Mouse (Mus musculus): ENCODE data around the gene Eva1b. TPM values are rescaled to one million over a fixed set of nuclear protein-coding genes. Genes with fewer than 3 reads are reported as not detected.
A peak's percentile ranks its signal among the peaks of the same experiment; 100 is the strongest.
"Not testable (repeated sequence)": the region's sequence is repeated elsewhere in the genome, so short reads cannot be mapped to it uniquely, and the experiment has no call there.

The Eva1b gene
- polyA plus RNA-seq, 1 experiment from 2014 or later = 97.8 TPM

DNA sequence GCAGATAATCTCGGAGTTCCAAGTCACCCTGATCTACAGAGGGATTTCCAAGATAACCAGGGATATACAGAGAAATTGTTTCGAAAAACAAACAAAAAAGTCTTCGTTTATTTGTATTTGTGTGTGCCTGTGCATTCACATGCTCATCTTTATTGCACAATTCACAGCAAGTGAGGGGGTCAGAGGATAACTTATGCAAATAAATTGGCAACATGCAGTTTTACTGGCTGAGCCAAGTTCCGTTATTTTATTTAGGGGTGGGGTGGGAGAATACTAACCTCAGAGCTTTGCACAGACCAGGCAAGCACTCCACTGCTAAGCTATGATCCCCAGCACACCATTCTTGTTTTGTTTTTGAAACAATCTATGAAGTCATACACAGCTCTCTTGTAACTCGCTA, 26.3 kb downstream of the Eva1b start:
- Histone ChIP-seq H3K27ac (ENCODE audit: low read depth) (no peak overlapping the region), H3K4me2 (no peak overlapping the region), H3K4me1 (ENCODE audit: insufficient read depth) (no peaks in the 10 kb centered on the region), H3K36me3 (ENCODE audit: insufficient read depth) (peaks cover 94% of the 10 kb centered on the region), H3K27me3 (ENCODE audit: insufficient read depth, low read length) (no peaks in the 10 kb centered on the region), H3K9ac (no peak overlapping the region), H3K4me3 (ENCODE audit: low read depth, low read length) (no peak overlapping the region), H3K9me3 (ENCODE audit: low read depth, low read length) (no peaks in the 10 kb centered on the region)
- DNase-seq (no peak), ATAC-seq (ENCODE audit: insufficient read depth) (no peak)
- WGBS = 87% methylated on average over 5 of the region's 5 CpGs
- no peak for TF ChIP-seq CTCF (IDR thresholded peaks at IDR 0.05; ENCODE audit: low read depth)

DNA sequence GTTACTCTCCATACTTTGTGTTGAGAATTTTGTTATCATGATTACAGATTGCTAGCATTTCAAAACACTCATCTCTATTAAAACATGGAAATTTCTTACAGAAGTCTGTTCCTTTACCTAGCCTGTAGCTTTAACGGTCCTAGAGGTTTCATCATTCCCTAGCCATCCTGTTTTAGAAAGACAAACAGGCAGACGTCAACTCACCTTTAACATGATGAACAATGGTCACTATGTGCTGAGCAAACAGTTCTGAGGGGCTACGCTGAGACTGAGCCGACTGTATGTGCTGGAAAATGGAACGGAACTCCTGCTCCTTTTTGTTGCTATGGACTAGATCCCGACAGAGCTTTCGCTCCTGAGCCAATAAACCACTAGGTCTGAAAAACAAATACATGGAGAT, 28.4 kb downstream of the Eva1b start:
- not testable (repeated sequence) for H3K4me2 ChIP-seq; H3K27me3 ChIP-seq (ENCODE audit: insufficient read depth, low read length); H3K9me3 ChIP-seq (ENCODE audit: low read depth, low read length); DNase-seq; H3K4me1 ChIP-seq (ENCODE audit: insufficient read depth); ATAC-seq (ENCODE audit: insufficient read depth); H3K9ac ChIP-seq; H3K4me3 ChIP-seq (ENCODE audit: low read depth, low read length); H3K27ac ChIP-seq (ENCODE audit: low read depth)
- WGBS = 72% methylated on average over 7 of the region's 7 CpGs
- H3K36me3 ChIP-seq (ENCODE audit: insufficient read depth) = peaks cover 94% of the 10 kb centered on the region

DNA sequence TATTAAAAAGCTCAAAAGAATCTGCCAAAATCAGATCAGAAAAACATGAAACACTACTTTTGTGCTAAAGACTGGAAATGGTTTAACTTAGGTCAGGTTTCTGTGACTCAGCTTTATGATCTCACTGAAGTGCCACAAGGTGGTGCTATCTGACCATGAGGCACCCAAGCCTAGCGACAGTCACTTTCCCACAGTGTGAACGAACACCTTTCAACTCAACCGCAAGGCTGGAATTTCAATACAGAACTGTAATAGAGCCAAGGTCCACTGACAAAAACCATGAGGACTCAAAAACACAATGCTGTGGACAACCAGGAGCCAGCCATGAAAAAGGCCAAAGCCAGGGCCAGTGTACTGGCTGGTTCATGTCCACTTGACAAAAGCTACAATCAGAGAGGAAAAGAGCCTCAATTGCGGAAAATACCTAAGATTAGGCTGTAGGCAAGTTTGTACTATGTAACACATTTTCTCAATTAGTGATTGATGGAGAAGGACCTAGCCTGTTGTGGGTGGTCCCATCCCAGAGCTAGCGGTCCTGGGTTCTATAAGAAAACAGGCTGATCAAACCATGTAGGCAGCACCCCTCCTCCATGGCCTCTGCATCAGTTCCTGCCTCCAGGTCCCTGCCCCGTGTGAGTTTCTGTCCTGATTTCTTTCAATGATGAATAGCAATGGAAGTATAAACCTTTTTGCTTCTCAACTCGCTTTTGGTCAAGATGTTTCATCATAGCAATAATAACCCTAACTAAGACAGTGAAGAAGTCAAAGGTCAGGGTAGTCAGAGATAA, 33.8 kb downstream of the Eva1b start:
- WGBS = 50% methylated on average over 7 of the region's 7 CpGs
- H3K36me3 ChIP-seq (ENCODE audit: insufficient read depth) = peaks cover 90% of the 10 kb centered on the region
- no peaks in the 10 kb centered on the region for H3K4me1 ChIP-seq (ENCODE audit: insufficient read depth)
- no peak overlapping the region for H3K4me2 ChIP-seq
- peak; percentile 72 for TF ChIP-seq CTCF (IDR thresholded peaks at IDR 0.05; ENCODE audit: low read depth)
- ATAC-seq (ENCODE audit: insufficient read depth) (peak; percentile 38; the same call in 1 of the 2 replicates), DNase-seq (peak; percentile 75)
- H3K9ac ChIP-seq = no peak overlapping the region
- no peaks in the 10 kb centered on the region for H3K9me3 ChIP-seq (ENCODE audit: low read depth, low read length)
- no peak overlapping the region for H3K27ac ChIP-seq (ENCODE audit: low read depth)
- H3K4me3 ChIP-seq (ENCODE audit: low read depth, low read length) = no peak overlapping the region
- H3K27me3 ChIP-seq (ENCODE audit: insufficient read depth, low read length) = no peaks in the 10 kb centered on the region

DNA sequence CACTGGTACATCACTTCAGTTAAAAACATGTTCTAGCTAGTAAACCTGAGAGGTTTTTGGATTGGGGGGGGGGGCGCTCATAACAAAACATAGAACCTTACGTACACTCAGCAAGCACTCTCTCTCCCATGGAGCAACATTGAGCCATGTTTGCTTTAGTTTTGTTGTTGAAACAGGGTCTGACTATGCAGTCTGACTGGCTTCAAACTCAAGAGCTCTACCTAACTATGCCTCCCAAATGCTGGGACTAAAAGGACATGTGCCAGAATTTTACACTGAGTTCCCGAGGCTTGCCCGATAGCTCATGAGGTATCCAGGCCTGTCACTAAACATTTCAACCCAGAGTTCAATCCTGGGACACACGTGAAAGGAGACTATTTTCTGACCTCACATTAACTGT, 35.5 kb downstream of the Eva1b start:
- H3K9ac ChIP-seq = no peak overlapping the region
- TF ChIP-seq CTCF (IDR thresholded peaks at IDR 0.05; ENCODE audit: low read depth) = no peak
- no peaks in the 10 kb centered on the region for H3K9me3 ChIP-seq (ENCODE audit: low read depth, low read length)
- no peaks in the 10 kb centered on the region for H3K4me1 ChIP-seq (ENCODE audit: insufficient read depth)
- H3K4me3 ChIP-seq (ENCODE audit: low read depth, low read length) = no peak overlapping the region
- no peak overlapping the region for H3K4me2 ChIP-seq
- no peaks in the 10 kb centered on the region for H3K27me3 ChIP-seq (ENCODE audit: insufficient read depth, low read length)
- no peak for DNase-seq
- no peak overlapping the region for H3K27ac ChIP-seq (ENCODE audit: low read depth)
- WGBS = 75% methylated on average over 5 of the region's 5 CpGs
- no peak for ATAC-seq (ENCODE audit: insufficient read depth)
- peaks cover 91% of the 10 kb centered on the region for H3K36me3 ChIP-seq (ENCODE audit: insufficient read depth)

DNA sequence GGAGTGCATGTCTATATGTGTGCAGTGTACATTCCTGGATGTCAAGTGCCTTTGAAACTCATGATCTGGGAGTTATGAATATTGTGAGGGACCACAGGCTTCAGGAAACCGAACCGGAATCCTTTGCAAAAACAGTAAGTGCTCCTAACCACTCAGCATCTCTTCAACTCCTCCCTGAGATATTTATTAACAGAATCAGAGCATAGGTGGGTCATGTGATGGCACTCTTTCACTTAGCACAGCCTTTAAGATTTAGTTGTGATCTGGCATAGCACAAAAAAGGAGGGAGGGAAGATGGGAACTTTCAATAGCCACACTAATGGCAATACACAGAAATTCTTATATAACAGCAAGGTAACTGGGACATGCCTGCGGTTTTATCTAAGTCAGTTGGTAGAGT, 39.6 kb downstream of the Eva1b start:
- no peak for DNase-seq

DNA sequence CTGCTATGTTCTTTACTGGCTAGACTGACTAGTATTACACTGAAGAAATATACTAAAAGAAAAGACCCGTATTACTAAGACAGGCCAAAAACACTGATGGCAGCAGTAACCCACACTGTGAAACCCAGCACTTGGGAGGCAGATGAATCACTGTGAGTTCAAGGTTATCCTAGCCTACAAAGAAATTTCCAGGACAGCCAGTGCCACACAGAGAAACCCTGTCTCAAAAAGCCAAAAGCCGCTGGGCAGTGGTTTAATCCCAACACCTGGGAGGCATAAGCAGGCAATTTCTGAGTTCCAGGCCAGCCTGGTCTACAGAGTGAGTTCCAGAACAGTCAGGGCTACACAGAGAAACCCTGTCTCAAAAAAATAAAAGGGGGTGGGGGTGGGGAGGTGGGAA, 43.1 kb downstream of the Eva1b start:
- TF ChIP-seq CTCF (IDR thresholded peaks at IDR 0.05; ENCODE audit: low read depth) = no peak
- Histone ChIP-seq H3K27me3 (ENCODE audit: insufficient read depth, low read length) (no peaks in the 10 kb centered on the region), H3K27ac (ENCODE audit: low read depth) (no peak overlapping the region), H3K9me3 (ENCODE audit: low read depth, low read length) (no peaks in the 10 kb centered on the region), H3K4me2 (no peak overlapping the region), H3K4me1 (ENCODE audit: insufficient read depth) (no peaks in the 10 kb centered on the region), H3K36me3 (ENCODE audit: insufficient read depth) (peaks cover 85% of the 10 kb centered on the region), H3K4me3 (ENCODE audit: low read depth, low read length) (no peak overlapping the region), H3K9ac (no peak overlapping the region)
- no peak for ATAC-seq (ENCODE audit: insufficient read depth)
- WGBS = 88% methylated on average over 2 of the region's 2 CpGs
- no peak for DNase-seq

More for the DNA sequence above, 39.6 kb downstream of the Eva1b start:
- H3K4me2 ChIP-seq = no peak overlapping the region
- no peaks in the 10 kb centered on the region for H3K27me3 ChIP-seq (ENCODE audit: insufficient read depth, low read length)
- no peaks in the 10 kb centered on the region for H3K9me3 ChIP-seq (ENCODE audit: low read depth, low read length)
- TF ChIP-seq CTCF (IDR thresholded peaks at IDR 0.05; ENCODE audit: low read depth) = no peak
- no peak overlapping the region for H3K4me3 ChIP-seq (ENCODE audit: low read depth, low read length)
- 78% methylated on average over 3 of the region's 3 CpGs for WGBS
- peaks cover 87% of the 10 kb centered on the region for H3K36me3 ChIP-seq (ENCODE audit: insufficient read depth)
- H3K9ac ChIP-seq = no peak overlapping the region
- no peak overlapping the region for H3K27ac ChIP-seq (ENCODE audit: low read depth)
- ATAC-seq (ENCODE audit: insufficient read depth) = no peak
- H3K4me1 ChIP-seq (ENCODE audit: insufficient read depth) = no peaks in the 10 kb centered on the region

DNA sequence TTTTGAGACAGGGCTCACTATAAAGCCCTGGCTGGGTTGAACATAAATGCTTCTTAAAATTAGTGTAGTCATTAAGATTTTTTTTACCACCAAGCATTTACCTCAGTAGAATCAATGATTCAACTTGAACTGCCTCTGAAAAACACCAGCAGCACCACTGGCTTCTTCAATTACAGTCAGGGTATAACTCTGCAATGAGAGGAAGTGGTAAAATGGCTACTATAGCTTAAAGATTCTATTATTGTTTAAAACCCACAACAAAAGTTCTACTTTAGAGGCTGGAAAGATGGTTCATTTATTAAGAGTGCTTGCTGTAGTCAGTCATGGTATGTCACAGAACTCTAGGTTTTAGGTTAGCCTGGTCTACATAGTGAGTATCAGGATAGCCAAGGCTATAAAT, 46.7 kb downstream of the Eva1b start:
- 0 out of 2 replicates have a peak, but pooled peaks cover 3% of the 10 kb centered on the region for H3K4me1 ChIP-seq (ENCODE audit: insufficient read depth)
- DNase-seq (no peak), ATAC-seq (ENCODE audit: insufficient read depth) (no peak)
- H3K4me3 ChIP-seq (ENCODE audit: low read depth, low read length) = no peak overlapping the region
- no peaks in the 10 kb centered on the region for H3K9me3 ChIP-seq (ENCODE audit: low read depth, low read length)
- H3K4me2 ChIP-seq = no peak overlapping the region
- no peak overlapping the region for H3K27ac ChIP-seq (ENCODE audit: low read depth)
- no peak for TF ChIP-seq CTCF (IDR thresholded peaks at IDR 0.05; ENCODE audit: low read depth)
- peaks cover 72% of the 10 kb centered on the region for H3K36me3 ChIP-seq (ENCODE audit: insufficient read depth)
- H3K9ac ChIP-seq = no peak overlapping the region
- no peaks in the 10 kb centered on the region for H3K27me3 ChIP-seq (ENCODE audit: insufficient read depth, low read length)

All from lung, embryonic 14.5 days (tissue).